Mouse (Mus musculus): ENCODE measurements around the gene Arhgap22. TPM values are rescaled to one million over a fixed set of nuclear protein-coding genes. Genes with fewer than 3 reads are reported as not detected.

Arhgap22 gene
- total RNA-seq, 2 experiments from 2014 or later = 10.8 to 12.4 TPM

GRCm38 (mm10) chr14:33357600-33358368 lies 144.0 kb downstream of the Arhgap22 start:
- intact Hi-C loops (cut with DNase I) = no loop called here
- no peak for DNase-seq (ENCODE audit: low spot score in 2 of 2)

GRCm38 (mm10) chr14:33358891-33359290 lies 145.1 kb downstream of the Arhgap22 start:
- DNase-seq (ENCODE audit: low spot score in 2 of 2) = no peak
- intact Hi-C loops (cut with DNase I) = no loop called here

- DNase-seq (ENCODE audit: low spot score in 2 of 2) = no peak
- intact Hi-C loops (cut with DNase I) = no loop called here
These were observed 147.7 kb downstream of the Arhgap22 start for GRCm38 (mm10) chr14:33361546-33361945.

DNA sequence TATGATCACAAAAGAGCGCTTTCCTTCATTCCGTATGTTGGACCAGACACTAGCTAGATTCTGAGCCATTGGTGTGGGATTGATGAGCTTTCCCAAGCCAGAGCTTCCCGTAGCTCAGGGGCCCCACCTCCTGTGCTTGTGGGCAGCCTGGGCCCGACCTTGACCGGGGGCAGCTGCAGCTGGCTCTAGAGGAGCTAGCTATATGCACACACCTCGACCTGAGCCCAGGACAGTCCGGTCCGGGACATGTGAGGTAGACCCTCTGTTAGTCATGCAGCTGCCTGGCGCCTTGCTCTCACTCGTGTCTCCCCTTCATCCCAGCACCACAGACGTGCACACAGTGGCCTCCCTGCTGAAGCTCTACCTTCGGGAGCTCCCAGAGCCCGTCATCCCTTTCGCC lies 148.3 kb downstream of the Arhgap22 start:
- intact Hi-C loops (cut with DNase I) = no loop called here
- DNase-seq (ENCODE audit: low spot score in 2 of 2) = no peak

DNA sequence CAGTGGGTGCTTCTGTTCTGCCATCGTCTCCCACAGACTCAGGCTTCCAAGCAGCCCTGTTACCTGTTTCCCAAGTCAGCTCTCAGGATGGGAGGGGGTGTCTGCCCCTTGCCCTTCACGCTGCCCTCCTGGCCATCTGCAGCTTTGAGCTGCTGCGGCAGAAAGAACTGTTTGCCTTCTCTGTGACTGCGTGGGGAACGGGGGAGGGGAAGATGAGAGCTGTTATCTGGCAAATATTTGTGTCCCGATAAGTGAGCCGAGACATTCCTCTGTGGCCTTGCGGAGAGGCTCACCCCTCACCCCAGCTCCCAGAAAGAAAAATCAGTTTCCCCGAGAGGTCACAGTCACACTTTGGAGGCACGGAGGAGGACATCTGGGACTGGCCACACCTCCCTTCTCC lies 149.0 kb downstream of the Arhgap22 start:
- no peak for DNase-seq (ENCODE audit: low spot score in 2 of 2)

DNA sequence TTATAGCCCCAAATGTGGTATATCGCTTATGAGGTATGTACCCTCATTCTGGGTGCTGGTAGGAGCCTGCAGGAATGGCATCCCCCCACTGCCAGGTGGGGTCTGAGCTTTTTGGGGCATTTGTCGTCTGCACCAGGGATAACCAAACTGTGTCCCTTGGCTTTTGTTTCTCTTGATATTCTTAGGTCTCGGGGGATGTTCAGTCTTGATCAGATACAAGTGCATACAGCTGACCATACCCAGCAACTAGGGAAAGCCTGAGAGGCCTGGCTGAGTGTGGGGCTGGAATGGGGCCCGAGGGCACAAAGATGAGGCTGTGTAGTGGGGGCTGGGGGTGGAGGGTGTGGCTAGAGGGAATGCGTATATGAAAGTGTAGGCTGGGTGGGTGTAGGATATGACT lies 149.8 kb downstream of the Arhgap22 start:
- intact Hi-C loops (cut with DNase I) = no loop called here
- DNase-seq (ENCODE audit: low spot score in 2 of 2) = no peak

More for the DNA sequence above, 149.0 kb downstream of the Arhgap22 start:
- intact Hi-C loops (cut with DNase I) = no loop called here

DNA sequence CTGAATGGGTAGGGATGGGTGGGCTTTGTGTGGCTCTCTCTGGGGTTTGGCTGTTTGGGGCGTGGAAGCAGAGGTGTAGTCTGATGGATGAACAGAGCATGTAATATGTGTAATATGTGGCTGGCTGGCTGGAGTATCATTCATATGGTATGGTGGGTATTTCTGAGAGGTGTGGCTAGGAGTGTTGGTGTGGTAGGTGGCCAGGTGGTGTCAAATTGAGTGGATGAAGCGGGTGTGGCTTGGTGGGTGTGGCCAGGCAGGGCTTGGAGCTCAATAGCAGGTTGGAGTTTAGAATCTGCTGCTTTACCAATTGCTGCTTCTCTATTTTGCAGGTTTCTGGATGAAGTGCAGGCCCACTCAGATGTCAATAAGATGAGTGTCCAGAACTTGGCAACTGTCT lies 150.2 kb downstream of the Arhgap22 start:
- intact Hi-C loops (cut with DNase I) = no loop called here
- no peak for DNase-seq (ENCODE audit: low spot score in 2 of 2)

GRCm38 (mm10) chr14:33366891-33367777 lies 153.3 kb downstream of the Arhgap22 start:
- DNase-seq (ENCODE audit: low spot score in 2 of 2) = peak in 1 of 2 experiments; percentile 5
- intact Hi-C loops (cut with DNase I) = no loop called here

DNA sequence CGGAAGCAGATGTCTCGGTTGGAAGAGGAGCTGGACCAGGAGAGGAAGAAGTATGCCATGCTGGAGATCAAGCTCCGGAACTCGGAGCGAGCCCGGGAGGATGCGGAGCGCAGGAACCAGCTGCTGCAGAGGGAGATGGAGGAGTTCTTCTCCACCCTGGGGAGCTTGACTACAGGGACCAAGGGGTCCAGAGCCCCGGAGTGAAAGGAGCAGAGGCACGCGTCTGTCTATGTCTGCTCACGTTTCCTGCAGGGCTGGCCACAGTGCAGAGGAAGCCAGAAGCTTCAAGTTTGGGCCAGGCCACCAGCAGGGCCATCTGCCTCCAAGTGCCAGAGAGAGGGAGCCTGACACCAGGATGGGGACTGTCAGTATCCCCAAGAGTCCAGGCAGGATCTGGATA lies 155.5 kb downstream of the Arhgap22 start:
- no peak for DNase-seq (ENCODE audit: low spot score in 2 of 2)
- intact Hi-C loops (cut with DNase I) = no loop called here

DNA sequence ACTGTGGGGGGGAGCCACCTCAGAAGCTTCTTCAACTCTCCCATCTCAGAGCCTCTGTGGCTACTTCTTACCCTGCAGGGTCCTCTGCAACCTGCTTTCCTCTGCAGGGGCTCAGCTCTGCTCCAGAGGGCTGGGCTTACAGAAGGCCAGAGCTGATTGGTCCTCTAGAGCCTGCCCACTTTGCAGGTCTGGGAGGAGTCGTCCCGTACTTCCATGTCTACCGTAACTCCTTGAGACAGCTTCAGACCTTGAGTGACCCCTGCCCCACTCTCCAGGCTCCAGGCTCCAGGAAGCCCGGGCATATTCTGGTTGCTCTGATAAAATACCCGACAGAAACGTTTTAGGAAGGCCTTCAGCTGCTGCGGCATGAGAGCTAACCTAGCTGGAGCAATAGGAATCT lies 156.2 kb downstream of the Arhgap22 start:
- no peak for DNase-seq (ENCODE audit: low spot score in 2 of 2)

DNA sequence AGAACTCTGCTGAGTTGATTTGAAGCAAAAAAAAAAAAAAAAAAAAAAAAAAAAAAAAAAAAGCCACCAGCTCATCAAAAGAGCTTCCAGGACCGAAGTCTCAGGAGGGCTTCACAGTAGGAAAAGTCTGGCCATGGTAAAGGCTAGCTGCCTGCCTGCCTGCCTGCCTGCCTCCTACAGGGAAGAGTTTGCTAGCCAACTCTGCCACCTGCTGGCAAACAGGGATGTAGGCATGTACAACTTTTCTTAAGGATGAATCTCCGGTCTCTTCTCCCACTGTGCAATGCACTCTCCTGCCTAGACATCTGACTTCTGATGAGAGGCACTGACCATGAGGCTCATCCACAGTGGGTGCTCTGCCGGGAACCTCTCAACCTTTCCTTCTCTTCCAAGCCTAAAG lies 157.4 kb downstream of the Arhgap22 start:
- DNase-seq (ENCODE audit: low spot score in 2 of 2) = peak; percentile 70 to 75
- intact Hi-C loops (cut with DNase I) = loop anchor here (2.0 to 5.0 kb wide), 2 partner anchors 59 to 156 kb away; partner anchors contain the start of gene Arhgap22

More for the DNA sequence above, 156.2 kb downstream of the Arhgap22 start:
- intact Hi-C loops (cut with DNase I) = loop anchor here (2.0 to 5.0 kb wide), 2 partner anchors 58 to 155 kb away; partner anchors contain the start of gene Arhgap22

- DNase-seq (ENCODE audit: low spot score in 2 of 2) = no peak
- intact Hi-C loops (cut with DNase I) = loop anchor here (5.0 kb wide), 1 partner anchor 61 kb away; no protein-coding TSS in a partner anchor
These were observed 159.4 kb downstream of the Arhgap22 start for GRCm38 (mm10) chr14:33373271-33373670.

DNA sequence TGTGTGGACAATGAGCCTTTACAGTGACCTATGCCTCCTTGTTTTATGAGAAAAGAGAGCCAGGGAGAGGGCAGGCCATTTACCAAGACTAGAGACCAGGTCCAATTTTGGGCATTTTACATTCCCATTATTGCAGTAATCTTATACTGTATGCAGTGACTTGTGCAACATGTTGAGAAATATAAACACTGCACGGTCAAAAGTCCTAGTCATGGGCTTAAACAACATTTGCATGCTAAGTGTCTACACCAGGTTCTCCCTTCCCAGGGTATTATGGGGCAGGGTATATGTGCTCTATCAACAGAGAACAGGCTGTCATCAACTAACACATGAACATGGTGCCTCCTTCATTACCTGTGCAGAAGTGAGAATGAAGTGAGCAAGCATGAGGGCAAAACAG lies 160.3 kb downstream of the Arhgap22 start:
- intact Hi-C loops (cut with DNase I) = loop anchor here (5.0 kb wide), 1 partner anchor 62 kb away; no protein-coding TSS in a partner anchor
- no peak for DNase-seq (ENCODE audit: low spot score in 2 of 2)

GRCm38 (mm10) chr14:33377211-33377610 lies 163.4 kb downstream of the Arhgap22 start:
- DNase-seq (ENCODE audit: low spot score in 2 of 2) = no peak
- intact Hi-C loops (cut with DNase I) = no loop called here

DNA sequence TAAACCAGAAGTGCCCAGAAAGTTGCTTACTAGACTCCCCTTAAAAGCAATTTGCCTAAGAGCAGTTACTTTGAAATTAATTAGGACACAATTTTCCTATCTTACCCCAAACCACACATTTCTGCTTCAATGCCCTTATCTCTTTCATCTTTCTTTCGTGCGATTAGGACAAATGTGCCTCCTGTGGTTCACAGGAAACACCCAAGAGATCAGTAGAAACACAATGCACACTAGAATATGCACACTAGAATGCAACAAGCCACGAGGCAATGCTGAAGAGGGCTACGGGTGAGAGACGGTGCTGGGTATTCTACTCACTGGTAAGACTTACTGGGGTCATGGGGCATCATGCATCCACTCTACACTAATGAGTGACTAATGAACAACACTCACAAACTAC lies 164.9 kb downstream of the Arhgap22 start:
- intact Hi-C loops (cut with DNase I) = no loop called here
- no peak for DNase-seq (ENCODE audit: low spot score in 2 of 2)

DNA sequence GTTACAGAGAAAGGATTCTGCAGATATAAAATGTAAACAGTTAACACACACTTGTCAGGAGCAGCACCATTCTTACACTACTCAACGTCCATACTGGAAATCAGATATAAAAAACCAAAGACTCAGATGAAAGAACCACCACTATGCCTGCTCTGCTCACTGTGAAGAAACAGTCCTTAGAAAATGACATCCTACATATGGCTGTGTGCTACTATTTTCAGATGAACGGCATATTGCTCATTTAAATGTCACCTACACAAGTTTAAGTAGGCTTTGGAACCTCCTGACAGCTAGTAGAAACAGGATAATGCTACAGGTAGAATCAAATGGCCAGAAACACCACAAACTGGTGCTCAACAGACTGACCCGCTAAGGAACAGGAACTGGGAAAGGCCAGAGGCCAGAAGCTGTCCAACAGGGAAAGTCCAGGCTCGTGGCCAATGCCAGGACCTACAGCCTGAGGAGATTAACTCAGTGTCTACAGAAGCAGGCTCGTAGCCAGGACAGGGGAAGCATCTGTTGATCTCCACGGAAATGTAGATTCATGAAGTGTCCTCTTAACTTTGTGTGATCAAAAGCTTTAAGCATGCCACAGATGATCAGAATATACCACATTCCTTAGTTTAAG lies 167.1 kb downstream of the Arhgap22 start:
- intact Hi-C loops (cut with DNase I) = loop anchor here (10.0 kb wide), 1 partner anchor 154 kb away; no protein-coding TSS in a partner anchor

DNA sequence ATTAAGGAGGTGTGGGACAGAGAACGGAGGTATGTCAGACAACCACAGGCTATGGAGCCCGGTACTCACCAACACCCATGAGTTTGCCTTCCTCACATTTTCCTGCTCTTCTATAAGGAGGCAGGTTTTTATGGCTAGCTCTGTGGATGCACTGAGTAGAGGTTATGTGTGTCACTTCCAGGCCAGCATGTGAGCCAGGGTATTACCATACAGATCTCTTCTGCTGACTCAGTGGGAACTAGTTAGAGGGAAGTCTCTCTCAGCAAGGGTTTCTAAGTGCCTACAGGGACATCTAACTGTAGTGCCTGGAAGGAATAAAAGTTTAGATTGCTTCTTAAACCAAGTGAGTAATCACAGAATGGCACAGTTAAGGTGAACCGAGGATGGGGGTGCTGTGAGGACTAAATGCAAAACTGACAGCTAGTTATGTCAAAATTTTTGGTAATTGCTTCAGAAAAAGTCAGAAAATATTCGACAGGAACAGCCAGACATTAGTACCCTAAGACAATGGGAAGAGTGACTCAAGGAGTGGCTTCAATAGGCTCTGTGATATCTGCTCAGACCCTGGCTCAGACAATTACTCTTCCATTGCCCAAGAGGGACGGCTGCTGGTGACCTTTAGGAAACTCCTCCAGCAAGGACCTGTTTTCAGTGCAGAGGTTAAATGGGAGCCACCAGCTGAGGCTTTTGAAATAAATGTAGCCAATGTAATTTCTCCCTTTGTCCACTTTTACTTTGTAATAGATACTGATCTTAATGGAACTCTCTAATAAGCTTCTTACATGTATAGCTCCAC lies 184.4 kb downstream of the Arhgap22 start:
- no peak for DNase-seq (ENCODE audit: low spot score in 2 of 2)
- intact Hi-C loops (cut with DNase I) = no loop called here

More for the DNA sequence above, 167.1 kb downstream of the Arhgap22 start:
- DNase-seq (ENCODE audit: low spot score in 2 of 2) = no peak

DNA sequence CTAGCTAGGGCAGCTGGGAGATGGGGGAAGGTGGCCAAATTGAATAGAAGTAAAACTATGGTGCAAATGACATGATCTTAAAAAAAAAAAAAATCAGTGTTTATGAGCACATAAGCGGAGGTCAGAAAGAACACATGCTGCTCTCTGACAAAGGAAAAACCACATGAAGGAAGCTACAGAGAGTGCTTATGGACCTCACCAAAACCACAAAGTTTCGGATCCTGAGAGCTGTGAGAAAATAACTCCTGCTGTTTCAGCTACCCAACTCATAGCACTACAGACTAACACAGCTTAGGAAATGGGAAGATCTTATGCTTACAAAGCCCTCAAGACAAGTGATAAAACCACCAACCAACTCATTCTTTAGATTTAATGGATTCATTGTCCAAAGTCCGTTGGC lies 186.2 kb downstream of the Arhgap22 start:
- intact Hi-C loops (cut with DNase I) = no loop called here
- DNase-seq (ENCODE audit: low spot score in 2 of 2) = no peak

DNA sequence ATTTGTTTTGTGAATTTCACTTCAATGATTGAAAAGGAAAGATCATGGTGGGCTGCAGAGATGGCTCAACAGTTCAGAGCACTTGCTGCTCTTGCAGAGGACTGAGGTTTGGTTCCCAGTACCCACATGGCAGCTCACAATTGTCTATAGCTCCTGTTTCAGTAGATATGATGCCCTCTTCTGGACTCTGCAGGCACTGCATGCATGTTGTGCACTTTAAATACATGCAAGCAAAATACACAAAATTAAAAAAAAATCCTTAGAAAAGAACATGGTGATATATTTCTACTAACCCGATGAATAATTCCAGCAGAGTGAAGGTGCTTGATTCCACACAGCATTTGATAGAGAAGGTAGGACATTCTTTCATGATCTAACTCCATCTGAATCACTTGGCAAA lies 188.5 kb downstream of the Arhgap22 start:
- DNase-seq (ENCODE audit: low spot score in 2 of 2) = no peak
- intact Hi-C loops (cut with DNase I) = no loop called here
